Mouse (Mus musculus): ENCODE measurements around the gene Hcar2.
A peak's percentile ranks its signal among the peaks of the same experiment; 100 is the strongest.

The Hcar2 gene

DNA sequence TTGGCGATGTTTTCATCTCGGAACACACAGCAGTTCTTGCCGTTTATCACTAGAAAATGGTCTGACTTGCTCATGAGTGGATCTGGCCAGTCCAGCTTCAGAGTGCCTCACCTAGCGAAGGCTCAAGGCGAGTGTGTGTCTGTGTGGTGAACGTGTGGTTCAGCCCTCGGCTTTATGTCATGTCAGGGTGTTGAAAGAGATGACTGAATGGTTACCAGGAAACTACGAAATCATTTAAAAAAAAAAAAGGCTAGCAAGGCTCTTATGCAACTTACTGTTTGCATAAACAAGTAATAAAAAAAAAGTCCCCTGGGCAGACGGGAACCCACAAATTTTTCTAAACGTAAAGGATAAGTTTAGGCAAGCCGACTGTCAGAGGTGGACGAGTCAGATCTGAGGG lies at the start of gene Hcar2:
TSS of gene Hcar2 (minus strand) at position 135 of the 400 bp plus-strand sequence.
- peak in 1 of 2 experiments; percentile 47 for DNase-seq (ENCODE audit: low spot score in 2 of 2)

DNA sequence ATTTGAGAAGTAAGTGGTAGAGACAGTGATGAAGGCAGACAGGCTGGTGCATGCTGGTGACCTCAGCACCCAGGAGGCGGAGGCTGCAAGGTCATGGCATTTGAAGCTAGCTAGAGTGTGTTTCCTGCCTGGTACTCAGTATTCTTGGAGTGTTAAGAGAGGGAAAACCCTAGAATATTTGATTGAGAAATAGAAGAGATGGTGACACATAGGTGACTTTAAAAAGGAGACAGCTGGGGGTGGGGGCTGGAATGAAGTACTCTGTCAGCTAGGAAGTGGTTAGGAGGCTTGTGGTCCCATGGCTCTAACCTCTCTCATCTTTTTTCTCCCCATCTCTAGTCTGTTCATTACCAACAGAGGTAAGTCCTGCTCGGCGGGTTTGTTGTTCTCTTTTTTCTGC lies 49.6 kb upstream of the Hcar2 start:
- no peak for DNase-seq (ENCODE audit: low spot score in 2 of 2)

- no peak for DNase-seq (ENCODE audit: low spot score in 2 of 2)
Measured at GRCm38 (mm10) chr5:123907631-123907977, 42.3 kb upstream of the Hcar2 start.

DNA sequence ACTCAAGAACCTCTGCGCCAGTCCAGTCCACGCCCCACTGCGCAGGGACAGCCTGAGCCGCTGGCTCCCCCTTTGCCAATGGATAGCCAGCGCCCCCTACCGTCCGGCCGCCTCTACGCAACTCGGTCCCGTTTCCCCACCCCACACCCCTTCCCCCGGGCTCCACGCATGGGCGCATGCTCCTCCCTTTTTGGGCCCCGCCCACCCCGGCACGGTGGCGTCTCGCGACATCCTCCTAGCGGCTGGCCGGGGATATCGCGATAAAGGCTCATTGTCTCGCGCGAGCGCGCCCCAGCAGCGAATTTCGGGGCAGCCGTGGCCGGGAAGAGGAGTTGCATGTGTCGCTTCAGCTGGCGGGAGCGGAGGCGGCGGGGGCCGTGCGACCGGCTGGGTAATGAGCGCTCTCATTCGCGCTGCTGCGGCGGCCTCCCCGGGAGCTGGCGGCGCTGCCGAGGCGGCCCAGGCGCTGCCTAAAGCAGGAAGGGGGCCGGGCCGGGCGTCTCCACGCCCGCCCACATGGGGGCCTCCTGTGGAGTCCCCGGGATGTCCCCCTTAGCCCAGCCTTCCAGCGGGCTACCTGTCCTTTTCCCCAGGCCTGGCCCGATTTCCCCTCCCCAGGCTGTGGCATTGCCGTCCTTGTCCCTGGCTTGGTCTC lies 41.8 kb upstream of the Hcar2 start, which contains the start of gene Denr:
TSS of gene Denr (plus strand) at position 200 of the 655 bp plus-strand sequence.
- peak; percentile 99 for DNase-seq (ENCODE audit: low spot score in 2 of 2)

GRCm38 (mm10) chr5:123906146-123906975 lies 41.1 kb upstream of the Hcar2 start:
- DNase-seq (ENCODE audit: low spot score in 2 of 2) = no peak

GRCm38 (mm10) chr5:123904059-123904672 lies 38.9 kb upstream of the Hcar2 start:
- DNase-seq (ENCODE audit: low spot score in 2 of 2) = no peak

- no peak for DNase-seq (ENCODE audit: low spot score in 2 of 2)
Measured at GRCm38 (mm10) chr5:123897352-123897751, 32.1 kb upstream of the Hcar2 start.

- DNase-seq (ENCODE audit: low spot score in 2 of 2) = no peak
Measured at GRCm38 (mm10) chr5:123896395-123896794, 31.1 kb upstream of the Hcar2 start.

GRCm38 (mm10) chr5:123893520-123893919 lies 28.2 kb upstream of the Hcar2 start:
- DNase-seq (ENCODE audit: low spot score in 2 of 2) = no peak

GRCm38 (mm10) chr5:123891669-123892068 lies 26.4 kb upstream of the Hcar2 start:
- DNase-seq (ENCODE audit: low spot score in 2 of 2) = no peak

GRCm38 (mm10) chr5:123890987-123891386 lies 25.7 kb upstream of the Hcar2 start:
- no peak for DNase-seq (ENCODE audit: low spot score in 2 of 2)

GRCm38 (mm10) chr5:123890312-123890711 lies 25.0 kb upstream of the Hcar2 start:
- no peak for DNase-seq (ENCODE audit: low spot score in 2 of 2)

- DNase-seq (ENCODE audit: low spot score in 2 of 2) = no peak
Measured at GRCm38 (mm10) chr5:123886365-123886764, 21.1 kb upstream of the Hcar2 start.

GRCm38 (mm10) chr5:123884332-123884731 lies 19.0 kb upstream of the Hcar2 start:
- DNase-seq (ENCODE audit: low spot score in 2 of 2) = no peak

GRCm38 (mm10) chr5:123883891-123884290 lies 18.6 kb upstream of the Hcar2 start:
- no peak for DNase-seq (ENCODE audit: low spot score in 2 of 2)

DNA sequence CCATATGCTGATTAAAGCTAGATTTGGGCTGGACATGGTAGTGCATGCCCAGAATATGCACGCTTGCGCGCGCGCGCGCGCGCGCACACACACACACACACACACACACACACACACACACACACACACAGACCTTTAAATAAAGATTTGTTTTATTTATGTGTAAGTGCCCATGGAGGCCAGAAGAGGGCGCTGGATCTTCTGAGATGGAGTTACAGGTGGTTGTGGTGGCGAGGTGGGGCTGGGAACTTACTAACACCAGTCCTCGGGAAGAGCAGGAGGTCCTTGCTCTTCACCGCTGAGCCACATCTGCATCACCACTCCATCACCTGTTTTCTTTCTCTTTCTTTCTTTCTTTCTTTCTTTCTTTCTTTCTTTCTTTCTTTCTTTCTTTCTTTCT lies 15.5 kb upstream of the Hcar2 start:
- no peak for DNase-seq (ENCODE audit: low spot score in 2 of 2)

DNA sequence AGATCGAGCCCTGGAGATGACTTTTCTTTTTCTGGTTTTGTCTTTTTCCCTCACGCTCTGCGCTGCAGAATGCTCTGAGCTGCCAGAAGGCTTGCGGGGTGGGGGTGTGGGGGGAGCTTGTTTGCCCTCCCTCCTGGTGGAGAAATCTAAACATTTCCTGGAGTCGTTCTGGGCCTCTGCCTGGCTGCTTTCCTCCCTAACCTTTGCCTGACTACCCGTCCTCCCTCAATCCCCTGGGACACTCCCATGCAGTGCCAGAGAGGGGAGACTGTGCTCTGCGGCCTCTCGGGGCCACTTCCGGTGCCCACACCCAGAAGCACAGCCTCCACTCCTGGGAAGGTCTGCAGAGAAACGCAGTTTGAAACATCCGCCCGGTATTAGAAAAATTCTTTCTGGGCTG lies 14.6 kb upstream of the Hcar2 start, which contains the start of gene Hcar1:
TSS of gene Hcar1 (minus strand) at position 93 of the 400 bp plus-strand sequence.
- no peak for DNase-seq (ENCODE audit: low spot score in 2 of 2)

GRCm38 (mm10) chr5:123878056-123878455 lies 12.8 kb upstream of the Hcar2 start:
- DNase-seq (ENCODE audit: low spot score in 2 of 2) = no peak

GRCm38 (mm10) chr5:123874177-123874576 lies 8.9 kb upstream of the Hcar2 start:
- DNase-seq (ENCODE audit: low spot score in 2 of 2) = no peak

- DNase-seq (ENCODE audit: low spot score in 2 of 2) = no peak
Measured at GRCm38 (mm10) chr5:123869615-123870014, 4.3 kb upstream of the Hcar2 start.

DNA sequence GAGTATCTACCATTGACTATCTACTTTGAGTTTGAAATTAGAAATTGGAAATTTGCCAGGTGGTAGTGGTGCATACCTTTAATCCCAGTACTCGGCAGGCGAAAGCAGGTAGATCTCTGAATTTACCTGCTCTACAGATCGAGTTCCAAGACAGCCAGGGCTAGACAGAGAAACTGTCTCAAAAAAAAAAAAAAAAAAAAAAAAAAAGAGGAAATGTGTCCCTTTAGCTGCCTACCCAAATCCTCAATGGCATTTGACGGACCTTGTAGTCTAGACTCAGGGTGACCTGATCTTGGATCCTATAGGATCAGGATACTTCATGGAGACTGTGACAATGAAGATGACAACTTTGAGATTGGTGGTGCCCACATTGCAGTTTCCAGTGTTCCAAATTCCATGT lies 1.2 kb upstream of the Hcar2 start:
- no peak for DNase-seq (ENCODE audit: low spot score in 2 of 2)

DNA sequence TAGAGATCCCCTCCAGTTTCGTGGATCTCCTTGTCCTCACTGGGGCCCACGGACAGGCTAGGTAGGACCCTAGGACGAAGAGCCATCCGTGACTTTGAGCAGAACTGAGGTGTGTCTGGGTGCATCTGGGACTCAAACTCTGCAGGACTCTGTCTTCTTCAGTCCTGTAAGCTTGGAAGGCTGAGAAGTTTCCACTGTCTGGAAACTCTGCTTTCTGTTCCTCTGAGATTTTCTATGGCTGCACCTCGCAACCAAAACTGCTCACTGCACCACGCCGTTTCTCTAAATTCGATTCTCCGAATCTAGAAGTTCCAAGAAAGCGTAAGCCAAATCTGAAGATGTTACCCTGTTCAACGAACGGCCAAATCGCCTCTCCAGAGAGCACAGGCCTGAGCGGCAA lies 1.4 kb downstream of the Hcar2 start:
- DNase-seq (ENCODE audit: low spot score in 2 of 2) = no peak
